Mouse (Mus musculus) right cerebral cortex, postnatal 25 days (tissue): ENCODE results near the gene Olfr1432.
"Not testable (repeated sequence)": the region's sequence is repeated elsewhere in the genome, so short reads cannot be mapped to it uniquely, and the experiment has no call there.

Source experiments
- DNase-seq: peaks from one replicate; pipeline ENCODE4 v3.0.0; 2022

Olfr1432 gene

GRCm38 (mm10) chr19:12232496-12232895 is at the start of gene Olfr1432:
Gene Olfr1432, minus strand, starts transcription at chr19:12232596.
- DNase-seq = not testable (repeated sequence)

GRCm38 (mm10) chr19:12279554-12279953 is 47.2 kb upstream of the Olfr1432 start, which contains the start of gene Olfr1434:
Gene Olfr1434, plus strand, starts transcription at chr19:12279854.
- no peak for DNase-seq

GRCm38 (mm10) chr19:12260732-12261131 is 28.3 kb upstream of the Olfr1432 start, which contains the start of gene Olfr235:
Gene Olfr235, plus strand, starts transcription at chr19:12261032.
- no peak for DNase-seq

- DNase-seq = no peak
These were observed 9.2 kb upstream of the Olfr1432 start, which contains the start of gene Olfr262 for GRCm38 (mm10) chr19:12241559-12241958. Gene Olfr262, minus strand, starts transcription at chr19:12241659.

GRCm38 (mm10) chr19:12200334-12200733 is 32.1 kb downstream of the Olfr1432 start, which contains the start of gene Olfr1431:
Gene Olfr1431, plus strand, starts transcription at chr19:12200634.
- no peak for DNase-seq

GRCm38 (mm10) chr19:12199076-12199475 is 33.3 kb downstream of the Olfr1432 start:
- not testable (repeated sequence) for DNase-seq
